Mouse (Mus musculus) hindbrain, embryonic 11.5 days (tissue): Measurements from ENCODE around the gene Wrb. TPM values are rescaled to one million over a fixed set of nuclear protein-coding genes. Genes with fewer than 3 reads are reported as not detected.

Source experiments
- ATAC-seq: fragments of 200-750 bp; cut with Nextera tagmentation; 2 replicates; pipeline ENCODE4 v1.8.0; 2017; ENCODE audit warnings: mild to moderate bottlenecking, moderate TSS enrichment, moderate library complexity; ENCODE audit not compliant: low FRiP score
- DNase-seq: peaks from one replicate; pipeline ENCODE4 v3.0.0-alpha.2; 2015; ENCODE audit warnings: low spot score
- H3K27ac ChIP-seq: fragments of 300-500 bp; sonication (generic); 2 replicates; pipeline ENCODE4 v1.5.1; 2014; ENCODE audit warnings: mild to moderate bottlenecking, low read depth, low read length
- H3K27me3 ChIP-seq: fragments of 300-500 bp; sonication (generic); 2 replicates; pipeline ENCODE4 v1.6.1; 2014; ENCODE audit warnings: mild to moderate bottlenecking, low read length, moderate library complexity, mixed read lengths; ENCODE audit not compliant: control insufficient read depth, insufficient read depth
- H3K36me3 ChIP-seq: fragments of 300-500 bp; sonication (generic); 2 replicates; pipeline ENCODE4 v1.6.1; 2014; ENCODE audit warnings: mild to moderate bottlenecking, low read length, moderate library complexity, mixed read lengths; ENCODE audit not compliant: control insufficient read depth, insufficient read depth
- H3K4me1 ChIP-seq: fragments of 300-500 bp; sonication (generic); replicated peaks from 2 replicates; pipeline ENCODE4 v1.6.1; 2014; ENCODE audit warnings: low read length, mixed read lengths; ENCODE audit not compliant: control insufficient read depth, insufficient read depth
- H3K4me2 ChIP-seq: fragments of 300-500 bp; sonication (generic); replicated peaks from 2 replicates; pipeline ENCODE4 v1.6.1; 2014; ENCODE audit warnings: mild to moderate bottlenecking, low read depth, low read length
- H3K4me3 ChIP-seq: fragments of 300-500 bp; sonication (generic); 2 replicates; pipeline ENCODE4 v1.5.1; 2014; ENCODE audit warnings: low read depth, low read length
- H3K9ac ChIP-seq: fragments of 300-500 bp; sonication (generic); 2 replicates; pipeline ENCODE4 v1.6.1; 2014; ENCODE audit warnings: low read depth, low read length
- H3K9me3 ChIP-seq: fragments of 300-500 bp; sonication (generic); 2 replicates; pipeline ENCODE4 v1.6.1; 2016; ENCODE audit warnings: low read length; ENCODE audit not compliant: control insufficient read depth
- WGBS: fragments of 180-500 bp; shearing (Covaris S2); extraction: QIAGEN DNeasy Blood & Tissue Kit; methylation state at CpG from one replicate; pipeline ENCODE4 v1.1.7; 2014; 5-methylcytosine and 5-hydroxymethylcytosine counted together
- polyA plus RNA-seq: library from polyadenylated mRNA; unstranded; fragments of >200 nt; fragmentation: Nextera tagmentation; extraction: Ambion mirVana; gene quantifications from 2 replicates; pipeline ENCODE4 v1.2.1, GENCODE M21; 2014

Wrb gene
- polyA plus RNA-seq, 1 experiment from 2014 or later = 121 TPM

- H3K9ac ChIP-seq = peak within 1 kb of the TSS; percentile 32
- no peak within 1 kb of the TSS for H3K27ac ChIP-seq
- H3K4me2 ChIP-seq = peak within 1 kb of the TSS; percentile 34
- H3K4me3 ChIP-seq = peak within 1 kb of the TSS; percentile 6
- H3K36me3 ChIP-seq = no peaks in the 10 kb centered on the region
- peak; percentile 57 for DNase-seq
- 11% methylated on average over 20 of the region's 20 CpGs for WGBS
- peak; percentile 74 for ATAC-seq
- no peaks in the 10 kb centered on the region for H3K4me1 ChIP-seq
- H3K27me3 ChIP-seq = no peaks in the 10 kb centered on the region; the same call in 1 of the 2 replicates
- no peaks in the 10 kb centered on the region for H3K9me3 ChIP-seq
Observed at GRCm38 (mm10) chr16:96199913-96200701, 54.9 kb downstream of the Wrb start, which contains the start of gene Sh3bgr. Gene Sh3bgr, plus strand, starts transcription at chr16:96200450.

GRCm38 (mm10) chr16:96200702-96201028 is 55.5 kb downstream of the Wrb start:
- peak; percentile 2; the same call in 1 of the 2 replicates for ATAC-seq
- 42% methylated on average over 9 of the region's 9 CpGs for WGBS

GRCm38 (mm10) chr16:96201485-96202232 is 56.5 kb downstream of the Wrb start:
- ATAC-seq (no peak), DNase-seq (no peak)
- H3K9me3 ChIP-seq = no peaks in the 10 kb centered on the region
- H3K27ac ChIP-seq = no peak overlapping the region
- H3K27me3 ChIP-seq = no peaks in the 10 kb centered on the region; the same call in 1 of the 2 replicates
- H3K4me1 ChIP-seq = no peaks in the 10 kb centered on the region
- 79% methylated on average over 11 of the region's 11 CpGs for WGBS
- no peak overlapping the region for H3K4me3 ChIP-seq
- no peak overlapping the region for H3K9ac ChIP-seq
- no peaks in the 10 kb centered on the region for H3K36me3 ChIP-seq
- H3K4me2 ChIP-seq = no peak overlapping the region

More at GRCm38 (mm10) chr16:96200702-96201028, 55.5 kb downstream of the Wrb start:
- DNase-seq = no peak
- H3K36me3 ChIP-seq = no peaks in the 10 kb centered on the region
- H3K27me3 ChIP-seq = no peaks in the 10 kb centered on the region; the same call in 1 of the 2 replicates
- H3K27ac ChIP-seq = no peak overlapping the region
- H3K9ac ChIP-seq = peak overlapping the region; percentile 32; the same call in 1 of the 2 replicates
- H3K4me3 ChIP-seq = peak overlapping the region; percentile 6
- H3K9me3 ChIP-seq = no peaks in the 10 kb centered on the region
- H3K4me2 ChIP-seq = peak overlapping the region; percentile 34
- no peaks in the 10 kb centered on the region for H3K4me1 ChIP-seq

Other genes with a start within 250 kb of the Wrb start
- gene Psmg1, start 154.4 kb upstream of the Wrb start, polyA plus RNA-seq = 90.0 and 94.2 TPM in 2 replicates
- 224 and 240 TPM in 2 replicates for gene Brwd1, start 62.9 kb upstream of the Wrb start, polyA plus RNA-seq
- 793 and 800 TPM in 2 replicates for gene Hmgn1, start 17.7 kb upstream of the Wrb start, polyA plus RNA-seq
- gene Lca5l, start 46.9 kb downstream of the Wrb start, polyA plus RNA-seq = 1.3 and 1.4 TPM in 2 replicates
- 2.7 and 3.2 TPM in 2 replicates for gene Sh3bgr, start 55.0 kb downstream of the Wrb start, polyA plus RNA-seq
- gene B3galt5, start 90.4 kb downstream of the Wrb start, polyA plus RNA-seq = 1.0 TPM in 2 replicates